Mouse (Mus musculus): ENCODE data around the gene Sval3. TPM values are rescaled to one million over a fixed set of nuclear protein-coding genes. Genes with fewer than 3 reads are reported as not detected.

The Sval3 gene
- not detected for total RNA-seq (2021)
- long read RNA-seq, experiment 1: 0 reads
- long read RNA-seq, experiment 2: 0 reads

DNA sequence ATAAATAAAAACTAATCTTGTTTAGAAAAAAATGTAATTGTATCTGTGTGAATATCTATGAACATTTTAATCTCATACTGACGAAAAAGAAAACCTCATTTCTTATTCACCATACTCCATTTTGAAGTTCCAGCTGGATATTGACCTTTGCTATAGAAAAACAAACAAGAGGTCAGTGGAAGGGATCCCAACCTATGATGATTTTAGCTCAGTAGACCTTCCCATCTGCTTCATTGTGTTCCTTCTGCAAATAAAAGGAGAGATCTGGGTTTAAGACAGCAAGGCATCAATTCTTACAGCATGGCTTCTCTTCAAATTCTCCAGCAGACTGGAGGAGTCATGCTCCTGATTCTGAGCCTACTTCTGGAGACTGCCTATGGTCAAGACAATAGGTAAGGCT, at the start of gene Sval3:
Gene Sval3, plus strand, starts transcription at position 301 of the 400 bp plus-strand sequence.
- DNase-seq: no peak

DNA sequence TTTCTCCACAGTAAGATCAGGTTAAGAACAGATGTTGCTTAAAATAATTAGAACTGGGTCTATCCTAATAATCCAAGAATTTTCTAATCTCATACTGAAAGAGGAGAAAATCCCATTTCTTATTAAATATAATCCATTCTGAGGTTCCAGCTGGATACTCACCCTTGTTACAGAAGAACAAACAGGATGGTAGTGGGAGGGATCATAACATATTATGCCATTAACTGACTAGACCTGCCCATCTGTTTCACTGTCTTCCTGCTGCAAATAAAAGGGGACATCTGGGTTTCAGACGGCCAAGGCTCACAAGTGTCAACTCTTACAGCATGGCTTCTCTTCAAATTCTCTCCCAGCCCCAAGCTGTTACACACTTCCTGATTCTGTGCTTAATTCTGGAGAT, 16.6 kb upstream of the Sval3 start, which contains the start of gene Sval1:
Gene Sval1, plus strand, starts transcription at position 301 of the 400 bp plus-strand sequence.
- no peak for DNase-seq

Other genes with a start within 250 kb of the Sval3 start
- gene Olfr459, start 193.0 kb upstream of the Sval3 start, total RNA-seq (2021): not detected
- not detected for gene Pip, start 120.6 kb upstream of the Sval3 start, total RNA-seq (2021)
- gene Sval2, start 115.2 kb upstream of the Sval3 start, total RNA-seq (2021): not detected
- not detected for gene Sval1, start 16.5 kb upstream of the Sval3 start, total RNA-seq (2021)
- gene Sva, start 70.3 kb downstream of the Sval3 start, total RNA-seq (2021): not detected
- gene Tas2r139, start 172.8 kb downstream of the Sval3 start, total RNA-seq (2021): not detected
- not detected for gene Tas2r144, start 247.2 kb downstream of the Sval3 start, total RNA-seq (2021)

All from gastrocnemius, postnatal 10 days (tissue).